Mouse (Mus musculus) midbrain, embryonic 14.5 days (tissue): ENCODE data around the gene Sema3g. TPM values are rescaled to one million over a fixed set of nuclear protein-coding genes. Genes with fewer than 3 reads are reported as not detected.

Source experiments
- ATAC-seq: fragments of 200-750 bp; cut with Nextera tagmentation; 2 replicates; pipeline ENCODE4 v1.8.0; 2017; ENCODE audit warnings: moderate number of reproducible peaks, moderate library complexity; ENCODE audit not compliant: low FRiP score, low TSS enrichment
- DNase-seq: peaks from one replicate; pipeline ENCODE4 v3.0.0-alpha.2; 2015
- H3K27ac ChIP-seq: fragments of 300-500 bp; sonication (generic); replicated peaks from 2 replicates; pipeline ENCODE4 v1.5.1; 2014; ENCODE audit warnings: mild to moderate bottlenecking, low read depth, low read length, moderate library complexity
- H3K27me3 ChIP-seq: fragments of 300-500 bp; sonication (generic); 2 replicates; pipeline ENCODE4 v1.6.1; 2014; ENCODE audit warnings: low read length, control low read depth, mixed read lengths; ENCODE audit not compliant: control insufficient read depth, insufficient read depth
- H3K36me3 ChIP-seq: fragments of 300-500 bp; sonication (generic); 2 replicates; pipeline ENCODE4 v1.6.1; 2014; ENCODE audit warnings: low read length, control low read depth; ENCODE audit not compliant: control insufficient read depth, insufficient read depth
- H3K4me1 ChIP-seq: fragments of 300-500 bp; sonication (generic); 2 replicates; pipeline ENCODE4 v1.6.1; 2014; ENCODE audit warnings: mild to moderate bottlenecking, antibody characterized with exemption, low read length, control low read depth; ENCODE audit not compliant: control insufficient read depth, insufficient read depth
- H3K4me2 ChIP-seq: fragments of 300-500 bp; sonication (generic); 2 replicates; pipeline ENCODE4 v1.6.1; 2014; ENCODE audit warnings: mild to moderate bottlenecking, low read length, moderate library complexity
- H3K4me3 ChIP-seq: fragments of 300-500 bp; sonication (generic); replicated peaks from 2 replicates; pipeline ENCODE4 v1.5.1; 2014; ENCODE audit warnings: low read depth, low read length
- H3K9ac ChIP-seq: fragments of 300-500 bp; sonication (generic); replicated peaks from 2 replicates; pipeline ENCODE4 v1.6.1; 2014; ENCODE audit warnings: mild to moderate bottlenecking, low read length, moderate library complexity
- H3K9me3 ChIP-seq: fragments of 300-500 bp; sonication (generic); 2 replicates; pipeline ENCODE4 v1.6.1; 2016; ENCODE audit warnings: low read length, control low read depth, mixed read lengths; ENCODE audit not compliant: control insufficient read depth
- WGBS: fragments of 180-500 bp; shearing (Covaris S2); extraction: QIAGEN DNeasy Blood & Tissue Kit; methylation state at CpG from one replicate; pipeline ENCODE4 v1.1.7; 2014; 5-methylcytosine and 5-hydroxymethylcytosine counted together
- polyA plus RNA-seq: library from polyadenylated mRNA; unstranded; fragments of >200 nt; fragmentation: Nextera tagmentation; extraction: Ambion mirVana; gene quantifications from 2 replicates; pipeline ENCODE4 v1.2.1, GENCODE M21; 2014

The Sema3g gene
- polyA plus RNA-seq, 1 experiment from 2014 or later: 0.24 TPM

- Histone ChIP-seq H3K4me1 (no peaks in the 10 kb centered on the region), H3K4me2 (no peak overlapping the region), H3K4me3 (no peak overlapping the region), H3K9ac (no peak overlapping the region), H3K9me3 (no peaks in the 10 kb centered on the region), H3K36me3 (peaks cover 97% of the 10 kb centered on the region), H3K27ac (no peak overlapping the region), H3K27me3 (no peaks in the 10 kb centered on the region)
- no peak for DNase-seq
- no peak for ATAC-seq
- WGBS: 93% methylated on average over 5 of the region's 5 CpGs
Observed at GRCm38 (mm10) chr14:31177715-31178114, 39.9 kb upstream of the Sema3g start.

GRCm38 (mm10) chr14:31179677-31180365 is 37.8 kb upstream of the Sema3g start:
- WGBS: 93% methylated on average over 12 of the region's 12 CpGs
- Histone ChIP-seq H3K27me3 (no peaks in the 10 kb centered on the region), H3K27ac (no peak overlapping the region), H3K4me2 (no peak overlapping the region), H3K4me1 (no peaks in the 10 kb centered on the region), H3K4me3 (no peak overlapping the region), H3K36me3 (peaks cover 97% of the 10 kb centered on the region), H3K9me3 (no peaks in the 10 kb centered on the region), H3K9ac (no peak overlapping the region)
- ATAC-seq (no peak), DNase-seq (no peak)

DNA sequence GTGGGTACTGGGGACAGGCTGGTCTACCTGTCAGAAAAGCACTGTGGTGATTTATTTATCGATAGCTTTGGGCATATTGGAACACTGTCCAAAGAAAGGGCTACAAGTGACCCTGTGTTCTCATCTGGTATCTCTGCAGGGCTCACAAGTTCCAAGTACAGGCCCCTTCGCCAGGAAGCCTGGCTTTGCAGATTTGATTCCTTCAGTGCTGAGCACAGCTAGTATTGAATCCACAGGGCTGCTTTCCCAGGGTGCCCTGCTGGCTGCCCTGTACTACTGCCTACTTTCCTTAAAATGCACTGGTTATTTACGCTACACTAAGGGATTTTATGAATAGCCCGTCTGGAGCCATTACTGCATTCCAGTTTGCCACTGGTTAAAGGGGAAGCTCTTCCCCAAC is 36.1 kb upstream of the Sema3g start:
- H3K27me3 ChIP-seq: no peaks in the 10 kb centered on the region
- no peak for ATAC-seq
- H3K4me3 ChIP-seq: no peak overlapping the region
- no peak overlapping the region for H3K9ac ChIP-seq
- no peaks in the 10 kb centered on the region for H3K9me3 ChIP-seq
- 96% methylated on average over 4 of the region's 4 CpGs for WGBS
- peaks cover 97% of the 10 kb centered on the region for H3K36me3 ChIP-seq
- no peak overlapping the region for H3K4me2 ChIP-seq
- no peak for DNase-seq
- no peak overlapping the region for H3K27ac ChIP-seq
- H3K4me1 ChIP-seq: no peaks in the 10 kb centered on the region

DNA sequence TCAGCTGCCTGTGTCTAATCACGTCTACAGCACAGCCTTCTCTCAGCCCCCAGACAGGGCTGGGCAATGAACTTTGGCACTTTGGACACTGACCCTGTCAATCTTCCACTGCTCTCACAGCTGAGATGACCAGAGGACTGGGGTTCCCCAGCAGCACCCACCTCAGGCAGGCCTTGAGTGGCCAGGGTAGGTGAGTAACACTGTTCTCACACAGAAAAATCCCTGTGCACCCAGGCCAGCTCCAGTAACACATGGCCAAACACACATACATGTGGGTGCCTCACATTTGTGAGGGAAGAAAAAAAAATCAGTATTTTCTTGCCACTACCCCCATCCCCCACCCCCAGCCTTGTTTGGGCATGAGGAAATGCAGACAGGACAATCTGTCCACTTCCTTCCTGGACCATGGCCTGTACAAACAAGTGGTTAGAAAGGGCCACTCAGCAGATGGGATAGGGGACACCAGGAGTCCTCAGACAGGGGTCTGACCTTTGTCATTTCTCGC is 34.8 kb upstream of the Sema3g start:
- Histone ChIP-seq H3K27ac (no peak overlapping the region), H3K9me3 (no peaks in the 10 kb centered on the region), H3K4me3 (no peak overlapping the region), H3K4me2 (no peak overlapping the region), H3K27me3 (no peaks in the 10 kb centered on the region), H3K36me3 (peaks cover 97% of the 10 kb centered on the region), H3K4me1 (no peaks in the 10 kb centered on the region), H3K9ac (no peak overlapping the region)
- 84% methylated on average over 2 of the region's 2 CpGs for WGBS
- DNase-seq (no peak), ATAC-seq (no peak)

- WGBS: 92% methylated on average over 5 of the region's 5 CpGs
- H3K36me3 ChIP-seq: peaks cover 100% of the 10 kb centered on the region
- no peak overlapping the region for H3K4me2 ChIP-seq
- no peak overlapping the region for H3K9ac ChIP-seq
- H3K4me3 ChIP-seq: no peak overlapping the region
- DNase-seq (no peak), ATAC-seq (no peak)
- no peaks in the 10 kb centered on the region for H3K27me3 ChIP-seq
- H3K9me3 ChIP-seq: no peaks in the 10 kb centered on the region
- no peaks in the 10 kb centered on the region for H3K4me1 ChIP-seq
- H3K27ac ChIP-seq: no peak overlapping the region
Observed at GRCm38 (mm10) chr14:31183541-31183940, 34.1 kb upstream of the Sema3g start.

GRCm38 (mm10) chr14:31184195-31184594 is 33.5 kb upstream of the Sema3g start:
- no peak overlapping the region for H3K9ac ChIP-seq
- H3K4me1 ChIP-seq: no peaks in the 10 kb centered on the region
- no peaks in the 10 kb centered on the region for H3K9me3 ChIP-seq
- 97% methylated on average over 12 of the region's 12 CpGs for WGBS
- no peak for DNase-seq
- no peak for ATAC-seq
- H3K36me3 ChIP-seq: peaks cover 100% of the 10 kb centered on the region
- no peaks in the 10 kb centered on the region for H3K27me3 ChIP-seq
- H3K4me2 ChIP-seq: no peak overlapping the region
- H3K27ac ChIP-seq: no peak overlapping the region
- no peak overlapping the region for H3K4me3 ChIP-seq

DNA sequence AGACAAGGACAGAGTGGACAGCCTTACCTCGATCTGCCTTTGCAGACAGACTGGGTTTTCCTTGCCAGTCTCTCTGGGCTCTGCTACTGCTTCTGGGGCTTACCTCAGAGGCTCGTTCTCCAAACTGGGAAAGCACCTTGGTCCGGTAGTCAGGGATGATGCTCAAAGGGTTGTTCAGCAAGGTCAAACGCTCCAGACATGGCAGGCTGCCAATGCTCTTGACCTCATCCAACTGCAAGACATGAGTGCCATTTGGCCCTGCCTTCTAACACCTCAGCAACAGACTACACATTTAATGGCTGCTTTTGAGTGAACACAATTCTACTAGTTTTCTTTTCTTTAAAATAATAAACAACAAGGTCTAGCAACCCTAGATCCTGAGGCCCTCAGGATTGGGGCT is 31.0 kb upstream of the Sema3g start:
- Histone ChIP-seq H3K9me3 (no peaks in the 10 kb centered on the region), H3K9ac (no peak overlapping the region), H3K27ac (no peak overlapping the region), H3K4me3 (no peak overlapping the region), H3K36me3 (peaks cover 100% of the 10 kb centered on the region), H3K4me1 (no peaks in the 10 kb centered on the region), H3K27me3 (no peaks in the 10 kb centered on the region), H3K4me2 (no peak overlapping the region)
- WGBS: 95% methylated on average over 4 of the region's 4 CpGs
- ATAC-seq (no peak), DNase-seq (no peak)

DNA sequence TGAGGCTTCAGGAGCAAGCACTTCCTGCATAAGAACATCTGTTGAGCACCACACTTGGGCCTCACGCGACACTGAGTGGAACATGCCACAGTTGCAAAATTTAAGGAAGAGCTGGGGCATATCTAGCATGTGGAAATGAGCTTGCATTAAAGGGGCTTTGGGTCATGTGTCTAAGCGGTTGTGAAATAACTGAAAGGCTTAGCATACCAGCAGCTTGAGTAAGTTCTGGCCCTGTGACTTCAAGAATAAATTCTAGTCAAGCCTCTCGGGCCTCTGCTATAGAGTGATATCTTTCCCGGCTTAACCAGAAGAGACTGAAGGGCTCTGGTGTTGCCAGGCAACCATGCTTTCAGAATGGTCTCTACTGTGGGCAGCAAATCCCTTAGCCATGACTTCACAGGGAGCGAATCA is 28.9 kb upstream of the Sema3g start:
- DNase-seq: peak; percentile 62
- Histone ChIP-seq H3K4me3 (no peak overlapping the region), H3K27ac (0 out of 2 replicates have a peak overlapping the region, but pooled peaks have one; percentile 52), H3K4me2 (no peak overlapping the region), H3K4me1 (no peaks in the 10 kb centered on the region), H3K27me3 (no peaks in the 10 kb centered on the region), H3K9me3 (no peaks in the 10 kb centered on the region), H3K36me3 (peaks cover 100% of the 10 kb centered on the region), H3K9ac (no peak overlapping the region)
- WGBS: 35% methylated on average over 6 of the region's 6 CpGs
- peak; percentile 46; the same call in 1 of the 2 replicates for ATAC-seq

DNA sequence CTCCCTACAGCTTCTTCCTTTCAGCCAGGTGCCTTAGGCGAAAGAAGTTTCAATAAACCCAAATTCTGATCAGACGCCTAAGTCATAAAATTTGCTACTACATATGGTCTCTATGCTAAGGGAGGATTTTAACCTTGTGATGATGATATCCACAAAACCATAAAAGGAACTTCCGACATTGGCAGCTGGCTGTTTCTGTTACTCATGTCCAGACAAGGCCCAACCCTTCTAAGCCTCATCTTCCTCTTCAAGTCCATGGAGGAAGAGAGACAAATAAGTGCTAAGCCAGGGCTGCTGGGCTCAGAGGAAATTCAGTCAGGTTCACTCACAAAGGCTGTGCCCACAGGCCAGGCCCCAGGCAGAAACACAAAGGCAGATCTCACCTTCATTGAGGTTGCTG is 28.3 kb upstream of the Sema3g start:
- DNase-seq: no peak
- H3K27ac ChIP-seq: peak overlapping the region; percentile 52
- WGBS: 93% methylated on average over 3 of the region's 3 CpGs

More for the DNA sequence above, 28.3 kb upstream of the Sema3g start:
- Histone ChIP-seq H3K9ac (no peak overlapping the region), H3K36me3 (peaks cover 98% of the 10 kb centered on the region), H3K27me3 (no peaks in the 10 kb centered on the region), H3K4me2 (no peak overlapping the region), H3K9me3 (no peaks in the 10 kb centered on the region), H3K4me3 (no peak overlapping the region), H3K4me1 (no peaks in the 10 kb centered on the region)
- ATAC-seq: no peak
